Mouse (Mus musculus) testis, adult 2 months (tissue): Measurements from ENCODE around the gene Kcnq1.

Experiments
- CTCF ChIP-seq: fragments of 200-500 bp; IDR thresholded peaks from 2 replicates; pipeline ENCODE4 v1.5.1; 2012; ENCODE audit warnings: low read depth, mild to moderate bottlenecking, inconsistent platforms, low read length, moderate library complexity; ENCODE audit not compliant: control insufficient read depth, insufficient read depth, insufficient replicate concordance
- POLR2A ChIP-seq: fragments of 200-500 bp; IDR thresholded peaks from 2 replicates; pipeline ENCODE4 v1.6.1; 2012; ENCODE audit warnings: low read depth, mild to moderate bottlenecking, inconsistent platforms, low read length, moderate library complexity; ENCODE audit not compliant: control insufficient read depth

- TF ChIP-seq CTCF (no peak), POLR2A (no peak)
Observed at GRCm38 (mm10) chr7:143251206-143251605, 145.0 kb downstream of the Kcnq1 start.
